Mouse (Mus musculus) stomach, embryonic 14.5 days (tissue): ENCODE measurements around the gene Plekha5. TPM values are rescaled to one million over a fixed set of nuclear protein-coding genes. Genes with fewer than 3 reads are reported as not detected.
"Not testable (repeated sequence)": the region's sequence is repeated elsewhere in the genome, so short reads cannot be mapped to it uniquely, and the experiment has no call there.

ENCODE experiments used
- ATAC-seq: fragments of 200-750 bp; cut with Nextera tagmentation; 2 replicates; pipeline ENCODE4 v1.8.0; 2017; ENCODE audit warnings: low read depth, moderate TSS enrichment; ENCODE audit not compliant: insufficient number of reproducible peaks, insufficient read depth, low FRiP score
- H3K27ac ChIP-seq: fragments of 300-500 bp; sonication (generic); 2 replicates; pipeline ENCODE4 v1.5.1; 2014; ENCODE audit warnings: mild to moderate bottlenecking, low read length, moderate library complexity, mixed read lengths
- H3K27me3 ChIP-seq: fragments of 300-500 bp; sonication (generic); 2 replicates; pipeline ENCODE4 v1.6.1; 2014; ENCODE audit warnings: low read length, control low read depth, mixed read lengths; ENCODE audit not compliant: control insufficient read depth, insufficient read depth
- H3K36me3 ChIP-seq: fragments of 300-500 bp; sonication (generic); 2 replicates; pipeline ENCODE4 v1.6.1; 2014; ENCODE audit warnings: mild to moderate bottlenecking, control low read depth, low read length, moderate library complexity, mixed read lengths; ENCODE audit not compliant: control insufficient read depth, insufficient read depth
- H3K4me1 ChIP-seq: fragments of 300-500 bp; sonication (generic); 2 replicates; pipeline ENCODE4 v1.6.1; 2014; ENCODE audit warnings: low read length, control low read depth, mixed read lengths; ENCODE audit not compliant: control insufficient read depth, insufficient read depth
- H3K4me2 ChIP-seq: fragments of 300-500 bp; sonication (generic); replicated peaks from 2 replicates; pipeline ENCODE4 v1.6.1; 2014; ENCODE audit warnings: low read depth, low read length, control low read depth
- H3K4me3 ChIP-seq: fragments of 300-500 bp; sonication (generic); 2 replicates; pipeline ENCODE4 v1.5.1; 2014; ENCODE audit warnings: low read depth, low read length, control low read depth
- H3K9ac ChIP-seq: fragments of 300-500 bp; sonication (generic); replicated peaks from 2 replicates; pipeline ENCODE4 v1.6.1; 2014; ENCODE audit warnings: low read depth, mild to moderate bottlenecking, control low read depth, low read length, moderate library complexity, mixed read lengths
- H3K9me3 ChIP-seq: fragments of 300-500 bp; sonication (generic); 2 replicates; pipeline ENCODE4 v1.6.1; 2016; ENCODE audit warnings: low read depth, low read length, control low read depth; ENCODE audit not compliant: control insufficient read depth
- WGBS: fragments of 180-500 bp; shearing (Covaris S2); extraction: QIAGEN DNeasy Blood & Tissue Kit; methylation state at CpG from one replicate; pipeline ENCODE4 v1.1.7; 2014; 5-methylcytosine and 5-hydroxymethylcytosine counted together
- polyA plus RNA-seq: library from polyadenylated mRNA; unstranded; fragments of >200 nt; fragmentation: Nextera tagmentation; extraction: Ambion mirVana; gene quantifications from 2 replicates; pipeline ENCODE4 v1.2.1, GENCODE M21; 2014

Gene Plekha5
- polyA plus RNA-seq, 1 experiment from 2014 or later: 67.3 TPM

GRCm38 (mm10) chr6:140601175-140601574 is 177.3 kb downstream of the Plekha5 start:
- Histone ChIP-seq H3K4me1 (0 out of 2 replicates have a peak, but pooled peaks cover 4% of the 10 kb centered on the region), H3K27me3 (no peaks in the 10 kb centered on the region), H3K27ac (no peak overlapping the region), H3K36me3 (peaks cover 16% of the 10 kb centered on the region), H3K9me3 (no peaks in the 10 kb centered on the region), H3K9ac (no peak overlapping the region), H3K4me3 (no peak overlapping the region), H3K4me2 (no peak overlapping the region)
- WGBS: 91% methylated on average over 4 of the region's 4 CpGs
- no peak for ATAC-seq

GRCm38 (mm10) chr6:140603228-140603944 is 179.5 kb downstream of the Plekha5 start:
- ATAC-seq: peak; percentile 50; the same call in 1 of the 2 replicates
- H3K27ac ChIP-seq: no peak overlapping the region

GRCm38 (mm10) chr6:140605173-140605572 is 181.3 kb downstream of the Plekha5 start:
- not testable (repeated sequence) for H3K9me3 ChIP-seq, ATAC-seq, H3K27me3 ChIP-seq, H3K36me3 ChIP-seq, H3K4me3 ChIP-seq, H3K9ac ChIP-seq, H3K27ac ChIP-seq, H3K4me2 ChIP-seq, H3K4me1 ChIP-seq
- 87% methylated on average over 5 of the region's 5 CpGs for WGBS

More at GRCm38 (mm10) chr6:140603228-140603944, 179.5 kb downstream of the Plekha5 start:
- Histone ChIP-seq H3K9me3 (no peaks in the 10 kb centered on the region), H3K4me3 (no peak overlapping the region), H3K4me1 (0 out of 2 replicates have a peak, but pooled peaks cover 4% of the 10 kb centered on the region), H3K36me3 (no peaks in the 10 kb centered on the region; the same call in 1 of the 2 replicates), H3K9ac (no peak overlapping the region), H3K27me3 (no peaks in the 10 kb centered on the region), H3K4me2 (no peak overlapping the region)
- WGBS: 13% methylated on average over 8 of the region's 8 CpGs

GRCm38 (mm10) chr6:140605732-140606131 is 181.9 kb downstream of the Plekha5 start:
- Histone ChIP-seq H3K4me1 (0 out of 2 replicates have a peak, but pooled peaks cover 4% of the 10 kb centered on the region), H3K27me3 (no peaks in the 10 kb centered on the region), H3K4me2 (no peak overlapping the region), H3K4me3 (no peak overlapping the region), H3K9me3 (no peaks in the 10 kb centered on the region), H3K36me3 (no peaks in the 10 kb centered on the region), H3K9ac (no peak overlapping the region), H3K27ac (no peak overlapping the region)
- WGBS: 68% methylated on average over 3 of the region's 3 CpGs
- ATAC-seq: no peak

- Histone ChIP-seq H3K36me3 (no peaks in the 10 kb centered on the region), H3K27me3 (no peaks in the 10 kb centered on the region), H3K4me2 (no peak overlapping the region), H3K9ac (no peak overlapping the region), H3K4me3 (no peak overlapping the region), H3K9me3 (no peaks in the 10 kb centered on the region), H3K27ac (no peak overlapping the region), H3K4me1 (0 out of 2 replicates have a peak, but pooled peaks cover 4% of the 10 kb centered on the region)
- ATAC-seq: no peak
- WGBS: 61% methylated on average over 10 of the region's 10 CpGs
Measured at GRCm38 (mm10) chr6:140606534-140606933, 182.7 kb downstream of the Plekha5 start.

- Histone ChIP-seq H3K27ac (no peak overlapping the region), H3K9me3 (no peaks in the 10 kb centered on the region), H3K27me3 (no peaks in the 10 kb centered on the region), H3K4me2 (no peak overlapping the region), H3K36me3 (no peaks in the 10 kb centered on the region), H3K4me3 (no peak overlapping the region), H3K9ac (no peak overlapping the region), H3K4me1 (no peaks in the 10 kb centered on the region)
- no peak for ATAC-seq
- WGBS: 90% methylated on average over 6 of the region's 6 CpGs
Measured at GRCm38 (mm10) chr6:140608666-140609065, 184.8 kb downstream of the Plekha5 start.

- Histone ChIP-seq H3K4me1 (no peaks in the 10 kb centered on the region), H3K36me3 (no peaks in the 10 kb centered on the region), H3K4me2 (no peak overlapping the region), H3K27ac (no peak overlapping the region), H3K4me3 (no peak overlapping the region), H3K9me3 (no peaks in the 10 kb centered on the region), H3K27me3 (no peaks in the 10 kb centered on the region), H3K9ac (no peak overlapping the region)
- no peak for ATAC-seq
- WGBS: 85% methylated on average over 4 of the region's 4 CpGs
Measured at GRCm38 (mm10) chr6:140609533-140609932, 185.7 kb downstream of the Plekha5 start.

GRCm38 (mm10) chr6:140610117-140610516 is 186.3 kb downstream of the Plekha5 start:
- WGBS: 85% methylated on average over 5 of the region's 5 CpGs
- no peak overlapping the region for H3K4me3 ChIP-seq
- no peaks in the 10 kb centered on the region for H3K36me3 ChIP-seq
- no peaks in the 10 kb centered on the region for H3K27me3 ChIP-seq
- ATAC-seq: no peak
- no peaks in the 10 kb centered on the region for H3K4me1 ChIP-seq
- no peak overlapping the region for H3K27ac ChIP-seq
- H3K9me3 ChIP-seq: no peaks in the 10 kb centered on the region
- H3K9ac ChIP-seq: no peak overlapping the region
- no peak overlapping the region for H3K4me2 ChIP-seq

GRCm38 (mm10) chr6:140611282-140611681 is 187.4 kb downstream of the Plekha5 start:
- no peak overlapping the region for H3K27ac ChIP-seq
- H3K9me3 ChIP-seq: no peaks in the 10 kb centered on the region
- H3K36me3 ChIP-seq: no peaks in the 10 kb centered on the region
- no peaks in the 10 kb centered on the region for H3K4me1 ChIP-seq
- no peak for ATAC-seq
- no peak overlapping the region for H3K4me2 ChIP-seq
- no peaks in the 10 kb centered on the region for H3K27me3 ChIP-seq
- H3K9ac ChIP-seq: no peak overlapping the region
- no peak overlapping the region for H3K4me3 ChIP-seq
- 82% methylated on average over 4 of the region's 4 CpGs for WGBS
